Mouse (Mus musculus) embryonic fibroblast, embryonic 13.5 days (primary cell): ENCODE data around the gene Coro7. TPM values are rescaled to one million over a fixed set of nuclear protein-coding genes. Genes with fewer than 3 reads are reported as not detected.
A peak's percentile ranks its signal among the peaks of the same experiment; 100 is the strongest.

ENCODE experiments used
- H3K27ac ChIP-seq: 2 replicates; pipeline ENCODE4 v1.5.1; 2012; ENCODE audit warnings: low read length, control low read depth, inconsistent platforms; ENCODE audit not compliant: insufficient read depth
- H3K4me1 ChIP-seq: 2 replicates; pipeline ENCODE4 v1.6.1; 2011; ENCODE audit warnings: low read length; ENCODE audit not compliant: control insufficient read depth, insufficient read depth
- H3K4me3 ChIP-seq: 2 replicates; pipeline ENCODE4 v1.5.1; 2011; ENCODE audit warnings: mild to moderate bottlenecking, control low read depth, low read length; ENCODE audit not compliant: insufficient read depth
- CTCF ChIP-seq: IDR thresholded peaks from 2 replicates; pipeline ENCODE4 v1.5.1; 2011; ENCODE audit warnings: mild to moderate bottlenecking, control low read depth, low read length, moderate library complexity, borderline replicate concordance; ENCODE audit not compliant: insufficient read depth
- POLR2A ChIP-seq: IDR thresholded peaks from 2 replicates; pipeline ENCODE4 v1.6.1; 2011; ENCODE audit warnings: low read depth, mild to moderate bottlenecking, control low read depth, low read length, moderate library complexity
- polyA plus RNA-seq: library from polyadenylated mRNA; stranded (reverse); fragments of >200 nt; gene quantifications from 2 replicates; pipeline ENCODE4 v1.2.4, GENCODE M21; 2011; ENCODE audit warnings: low read depth; ENCODE audit not compliant: missing spikeins, insufficient read length

Coro7 gene
- polyA plus RNA-seq, 1 experiment, result 23.3 TPM

DNA sequence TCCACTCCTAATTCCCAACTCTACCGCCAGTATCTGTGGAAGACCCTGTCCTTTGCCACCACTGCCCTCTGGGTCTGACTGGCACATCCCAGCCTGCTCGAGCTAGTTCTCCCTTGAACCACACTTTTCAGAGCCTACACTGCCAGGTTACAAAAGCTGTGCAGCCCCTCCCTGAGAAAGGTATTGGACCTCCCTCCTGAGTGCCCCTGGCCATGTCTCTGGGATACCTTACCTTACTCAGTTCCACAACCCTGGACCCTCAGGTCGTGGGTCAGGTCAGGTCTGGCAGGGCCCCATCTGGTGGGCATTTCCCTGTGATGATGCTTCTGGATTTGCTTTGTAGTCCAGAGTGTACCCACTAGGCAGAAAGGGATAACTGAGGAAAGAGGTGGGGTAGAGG is 80.0 kb downstream of the Coro7 start:
- TF ChIP-seq CTCF (no peak), POLR2A (no peak)
- Histone ChIP-seq H3K4me3 (no peak overlapping the region), H3K4me1 (peaks cover 51% of the 10 kb centered on the region), H3K27ac (no peak overlapping the region)

DNA sequence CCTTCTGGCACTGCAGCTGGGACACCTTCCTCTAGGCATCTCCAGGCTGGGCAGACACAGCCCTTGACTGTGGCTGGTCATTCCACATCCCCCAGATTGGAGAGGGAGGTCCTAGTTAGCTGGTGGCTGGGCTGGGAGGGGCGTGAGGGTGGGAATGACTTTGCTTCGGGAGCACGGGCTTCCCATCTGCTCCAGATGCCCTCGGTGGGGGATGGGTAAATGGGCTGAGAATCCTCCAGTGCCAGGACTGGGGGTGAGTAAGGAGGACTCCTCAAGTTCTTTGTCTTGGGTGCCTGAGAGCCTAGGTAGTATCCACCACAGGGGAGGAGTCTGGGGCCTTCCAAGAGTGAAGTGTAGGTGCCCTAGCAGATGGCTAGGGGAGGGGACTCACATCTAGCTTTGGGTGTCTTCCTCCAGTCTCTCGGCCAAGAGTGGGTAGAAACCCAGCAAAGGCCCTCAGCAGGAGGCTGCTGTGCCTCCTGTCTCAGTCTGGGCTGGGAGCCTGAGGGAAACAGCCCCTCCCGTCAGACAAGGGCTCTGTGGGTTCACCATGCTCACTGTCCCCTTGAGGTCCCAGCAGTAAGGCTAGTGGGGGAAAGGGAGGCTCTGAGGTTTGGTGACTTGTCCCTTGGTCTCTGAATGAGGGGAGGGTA is 80.6 kb downstream of the Coro7 start:
- H3K27ac ChIP-seq, result peak overlapping the region; percentile 94; the same call in 1 of the 2 replicates
- no peak; the same call in 1 of the 2 replicates for TF ChIP-seq POLR2A
- no peak for TF ChIP-seq CTCF
- peaks cover 48% of the 10 kb centered on the region for H3K4me1 ChIP-seq
- H3K4me3 ChIP-seq, result no peak overlapping the region

DNA sequence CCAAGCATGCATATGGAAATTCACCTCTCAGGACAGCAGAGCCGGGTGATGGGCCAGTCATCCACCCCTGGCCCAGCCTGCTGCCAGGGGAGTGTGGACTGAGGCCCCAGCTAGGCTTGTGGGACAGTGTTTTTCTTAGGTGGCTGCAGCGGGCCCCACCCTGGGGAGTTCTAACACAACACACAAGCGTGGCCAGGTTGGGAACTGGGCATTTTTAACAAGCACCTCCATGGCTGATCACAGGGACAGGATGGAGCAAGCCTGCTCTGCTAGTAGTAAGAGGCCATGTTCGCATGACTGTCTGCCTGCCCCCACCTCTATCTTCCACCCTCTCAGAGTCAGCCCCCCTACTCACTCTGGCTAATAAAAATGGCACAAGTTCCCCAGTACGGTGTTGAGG is 81.5 kb downstream of the Coro7 start:
- TF ChIP-seq POLR2A, result no peak
- no peak for TF ChIP-seq CTCF
- Histone ChIP-seq H3K4me3 (no peak overlapping the region; the same call in 1 of the 2 replicates), H3K4me1 (peaks cover 41% of the 10 kb centered on the region), H3K27ac (peak overlapping the region; percentile 94)

DNA sequence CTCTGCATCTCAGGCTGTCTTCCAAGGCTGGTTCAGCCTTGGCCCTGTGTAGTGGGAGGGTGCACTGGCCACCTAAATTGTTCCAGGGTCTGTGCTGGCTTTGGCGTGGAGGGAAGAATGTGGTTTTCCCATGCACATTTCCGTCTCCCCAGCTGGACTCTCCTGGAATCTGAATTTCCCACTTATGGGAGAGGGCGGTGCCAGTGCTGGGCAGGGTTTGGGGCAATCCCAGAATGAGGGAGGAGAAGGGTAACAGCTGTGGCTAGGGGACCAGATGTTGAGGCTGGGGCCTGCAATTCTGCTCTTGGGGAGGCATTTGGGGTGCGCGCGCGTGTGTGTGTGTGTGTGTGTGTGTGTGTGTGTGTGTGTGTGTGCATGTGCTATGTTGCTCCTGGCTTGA is 82.3 kb downstream of the Coro7 start:
- H3K4me3 ChIP-seq, result peak overlapping the region; percentile 94
- peak overlapping the region; percentile 94 for H3K27ac ChIP-seq
- peaks cover 35% of the 10 kb centered on the region for H3K4me1 ChIP-seq
- TF ChIP-seq POLR2A (0 out of 2 replicates have a peak, but pooled peaks have one; percentile 27), CTCF (no peak)

DNA sequence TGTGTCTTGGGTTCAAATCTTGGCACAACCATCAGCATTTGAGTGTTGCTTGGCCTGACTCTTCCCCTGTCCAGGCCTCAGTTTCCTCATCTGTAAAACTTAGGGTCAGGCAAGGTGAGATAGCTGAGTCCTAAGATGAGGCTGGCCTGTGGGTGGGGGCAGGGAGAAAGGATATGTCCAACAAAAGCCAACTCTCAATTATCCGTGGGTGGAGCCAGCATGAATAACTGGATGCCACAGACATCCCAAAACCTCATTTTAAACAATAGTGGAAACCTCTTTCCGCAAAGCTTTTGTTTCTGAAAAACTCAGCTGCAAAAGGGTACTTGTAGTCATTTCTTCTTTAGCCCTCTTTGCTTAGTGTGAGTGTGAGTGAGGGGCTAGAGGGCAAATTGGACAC is 82.7 kb downstream of the Coro7 start:
- H3K4me1 ChIP-seq, result peaks cover 30% of the 10 kb centered on the region
- H3K27ac ChIP-seq, result peak overlapping the region; percentile 94
- TF ChIP-seq CTCF (no peak), POLR2A (no peak)
- H3K4me3 ChIP-seq, result peak overlapping the region; percentile 94

DNA sequence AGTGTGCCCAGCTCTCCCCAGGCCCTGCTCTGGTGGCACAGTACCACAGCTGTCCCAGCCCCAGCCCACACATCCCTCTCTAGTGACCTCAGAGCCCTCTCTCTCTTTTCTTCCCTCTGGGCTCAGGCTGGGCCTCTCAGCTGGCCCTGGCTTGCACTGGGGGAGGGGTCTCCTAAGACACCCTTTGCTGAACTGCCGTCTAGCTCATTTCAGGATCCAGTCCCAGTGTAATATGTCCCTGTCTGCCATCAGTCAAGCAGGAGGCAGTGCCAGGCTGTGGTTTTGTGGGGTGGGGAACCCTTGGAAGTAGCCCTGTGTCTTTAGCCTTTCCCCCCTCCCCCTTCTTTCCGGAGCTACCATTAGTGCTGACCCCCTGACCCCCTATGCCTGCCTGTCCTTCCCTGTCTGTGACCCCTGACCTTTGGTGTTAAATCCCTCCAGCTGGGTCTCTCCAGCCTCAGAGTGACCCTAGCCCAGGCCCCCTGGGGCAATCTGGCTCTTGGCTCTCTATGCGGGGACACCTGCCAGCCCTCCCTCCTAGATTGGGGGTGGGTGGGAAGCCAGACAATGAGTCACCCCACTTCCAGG is 83.3 kb downstream of the Coro7 start:
- Histone ChIP-seq H3K4me1 (peaks cover 27% of the 10 kb centered on the region), H3K27ac (peak overlapping the region; percentile 94), H3K4me3 (peak overlapping the region; percentile 94)
- TF ChIP-seq POLR2A (peak; percentile 42; the same call in 1 of the 2 replicates), CTCF (no peak)

DNA sequence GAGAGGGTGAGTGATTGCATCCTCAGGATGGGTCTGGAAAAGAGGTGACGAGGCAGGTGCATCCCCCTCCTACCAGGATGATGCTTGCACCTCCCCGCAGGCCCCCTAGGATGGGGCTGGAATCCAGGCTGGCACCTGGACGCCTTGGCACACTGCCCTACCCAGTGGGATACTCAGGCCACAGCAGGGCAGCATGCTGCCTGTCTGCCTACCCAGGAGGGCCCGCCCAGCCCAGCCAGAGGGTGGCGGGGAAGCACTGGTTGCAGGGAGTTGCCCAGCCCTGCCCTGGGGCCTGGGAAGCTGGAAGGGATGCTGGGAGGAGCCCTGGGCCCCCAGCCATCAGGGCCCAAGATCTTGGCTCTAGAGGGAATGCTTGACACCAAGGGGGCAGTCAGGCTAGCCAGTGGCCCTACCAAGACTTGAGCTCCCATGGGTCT is 84.0 kb downstream of the Coro7 start:
- TF ChIP-seq CTCF, result no peak
- 0 out of 2 replicates have a peak, but pooled peaks have one; percentile 31 for TF ChIP-seq POLR2A
- Histone ChIP-seq H3K4me1 (peaks cover 21% of the 10 kb centered on the region), H3K4me3 (peak overlapping the region; percentile 94)

DNA sequence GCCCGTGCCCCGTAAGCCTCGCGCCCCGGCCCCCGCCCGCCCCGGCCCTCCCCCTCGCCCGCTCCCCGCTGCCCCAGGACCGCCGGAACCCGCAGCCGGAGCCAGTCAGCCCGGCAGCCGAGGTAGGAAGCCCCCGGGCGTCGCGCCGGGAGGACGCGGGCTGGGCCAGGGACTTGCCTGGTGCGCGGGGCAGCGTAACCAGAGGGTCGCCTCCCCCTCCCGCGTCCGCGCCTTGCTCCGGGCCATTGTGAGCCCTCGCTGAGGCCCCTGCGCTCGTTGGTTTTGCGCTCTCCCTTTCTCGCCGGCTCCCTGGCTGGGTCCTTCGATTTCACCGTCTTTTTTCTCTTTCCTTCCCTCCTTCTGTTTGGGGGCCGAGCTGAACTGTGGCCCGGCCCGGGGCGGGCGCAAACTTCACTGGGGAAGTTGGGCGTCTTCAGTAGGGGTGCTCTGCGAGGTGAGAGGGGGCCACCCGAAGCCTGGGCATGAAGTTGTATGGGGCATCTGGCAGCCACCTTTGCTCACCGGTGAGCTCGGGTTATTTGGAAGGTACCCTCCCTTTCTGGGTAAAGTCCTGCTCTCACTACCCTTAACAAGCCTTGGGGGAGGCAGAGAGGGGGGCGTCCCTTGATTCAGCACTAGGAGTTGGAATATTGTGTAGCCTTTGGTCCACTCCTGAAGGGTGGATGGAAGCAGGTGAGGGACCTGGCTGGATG is 84.6 kb downstream of the Coro7 start:
- TF ChIP-seq POLR2A (no peak), CTCF (no peak)
- Histone ChIP-seq H3K4me1 (peaks cover 15% of the 10 kb centered on the region), H3K4me3 (peak overlapping the region; percentile 94), H3K27ac (peak overlapping the region; percentile 94)

More for the DNA sequence above, 84.0 kb downstream of the Coro7 start:
- H3K27ac ChIP-seq, result peak overlapping the region; percentile 94

DNA sequence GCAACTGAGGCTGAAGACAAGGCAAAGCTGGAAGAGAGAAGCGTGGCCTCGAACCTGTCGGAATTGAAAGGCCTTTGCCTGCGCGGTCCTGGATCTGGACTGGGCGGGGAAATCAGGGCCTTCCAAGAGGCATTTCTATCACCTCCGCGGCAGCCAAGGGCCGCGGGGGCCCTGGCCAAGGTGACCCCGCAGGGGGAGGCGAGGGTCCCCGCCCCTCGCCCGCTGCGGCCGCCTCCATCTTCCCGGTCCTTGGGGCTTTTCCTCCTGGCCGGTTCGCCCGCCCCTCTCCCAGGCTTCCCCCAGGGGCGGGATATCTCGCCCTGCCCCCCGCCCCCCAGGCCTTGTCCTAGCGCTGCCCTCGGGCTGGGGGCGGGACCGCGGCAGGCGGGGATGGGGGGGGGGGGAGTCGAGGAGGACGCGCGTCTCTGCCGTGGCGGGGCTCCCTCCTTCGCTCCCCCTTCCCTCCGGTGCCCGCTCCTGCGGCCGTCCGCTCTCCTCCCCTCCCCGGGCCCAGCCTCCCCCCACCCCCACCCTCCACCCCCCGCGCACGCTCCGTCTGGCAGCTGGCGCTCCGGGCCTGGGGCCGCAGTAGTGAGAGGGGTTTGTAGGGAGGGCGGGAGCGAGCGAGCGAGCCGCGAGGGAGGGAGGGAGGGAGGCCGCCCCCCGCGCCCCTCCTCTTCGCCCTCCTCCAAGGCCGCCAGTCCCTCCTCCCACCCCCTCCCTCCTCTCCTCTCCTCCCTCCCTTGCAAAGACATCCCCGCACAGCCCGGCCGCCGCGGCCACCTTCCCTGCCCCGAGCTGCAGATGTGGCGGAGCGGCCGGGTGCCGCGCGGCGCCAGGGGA is 85.4 kb downstream of the Coro7 start, which contains the start of gene Glis2:
Gene Glis2, plus strand, starts transcription at position 743 of the 843 bp plus-strand sequence.
- H3K27ac ChIP-seq, result peak within 1 kb of the TSS; percentile 94
- TF ChIP-seq CTCF, result no peak
- TF ChIP-seq POLR2A, result peak; percentile 60
- peak within 1 kb of the TSS; percentile 94 for H3K4me3 ChIP-seq
- peaks cover 15% of the 10 kb centered on the region for H3K4me1 ChIP-seq
